Mouse (Mus musculus): ENCODE data around the gene Pet117. TPM values are rescaled to one million over a fixed set of nuclear protein-coding genes. Genes with fewer than 3 reads are reported as not detected.

The Pet117 gene
- polyA plus RNA-seq (2015; fragmentation: Nextera tagmentation; extraction: Ambion mirVana): 2.4 and 2.5 TPM in 2 replicates

GRCm38 (mm10) chr2:144368400-144369019 is at the start of gene Pet117, which contains the start of gene Kat14:
Gene Pet117, plus strand, starts transcription at chr2:144368996.
Gene Kat14, plus strand, starts transcription at chr2:144368983.

GRCm38 (mm10) chr2:144331401-144332302 is 37.1 kb upstream of the Pet117 start, which contains the start of gene Ovol2:
Gene Ovol2, minus strand, starts transcription at chr2:144332146.

Other genes starting within 250 kb of the Pet117 start
- gene Mgme1, start 98.3 kb upstream of the Pet117 start, polyA plus RNA-seq (2015; fragmentation: Nextera tagmentation; extraction: Ambion mirVana): 11.5 and 12.3 TPM in 2 replicates
- gene Snx5, start 98.1 kb upstream of the Pet117 start, polyA plus RNA-seq (2015; fragmentation: Nextera tagmentation; extraction: Ambion mirVana): 76.9 and 86.0 TPM in 2 replicates
- gene Ovol2, start 36.9 kb upstream of the Pet117 start, polyA plus RNA-seq (2015; fragmentation: Nextera tagmentation; extraction: Ambion mirVana): not detected in 2 replicates
- gene Kat14, start within 50 bp of the Pet117 start, polyA plus RNA-seq (2015; fragmentation: Nextera tagmentation; extraction: Ambion mirVana): 19.0 and 21.0 TPM in 2 replicates
- 0.07 and 0.42 TPM in 2 replicates for gene Dzank1, start 158.4 kb downstream of the Pet117 start, polyA plus RNA-seq (2015; fragmentation: Nextera tagmentation; extraction: Ambion mirVana)
- gene Polr3f, start 158.7 kb downstream of the Pet117 start, polyA plus RNA-seq (2015; fragmentation: Nextera tagmentation; extraction: Ambion mirVana): 10.1 and 12.9 TPM in 2 replicates
- 10.0 and 15.4 TPM in 2 replicates for gene Rbbp9, start 181.9 kb downstream of the Pet117 start, polyA plus RNA-seq (2015; fragmentation: Nextera tagmentation; extraction: Ambion mirVana)
- gene Sec23b, start 187.2 kb downstream of the Pet117 start, polyA plus RNA-seq (2015; fragmentation: Nextera tagmentation; extraction: Ambion mirVana): 42.5 and 46.7 TPM in 2 replicates
- 35.4 and 39.8 TPM in 2 replicates for gene Smim26, start 225.1 kb downstream of the Pet117 start, polyA plus RNA-seq (2015; fragmentation: Nextera tagmentation; extraction: Ambion mirVana)
- 34.3 and 38.6 TPM in 2 replicates for gene Dtd1, start 230.9 kb downstream of the Pet117 start, polyA plus RNA-seq (2015; fragmentation: Nextera tagmentation; extraction: Ambion mirVana)

Data from spleen, postnatal 0 days (tissue).